Comparison of ENCODE assay signal across 23 mouse cellular contexts in the genomic region with DNA sequence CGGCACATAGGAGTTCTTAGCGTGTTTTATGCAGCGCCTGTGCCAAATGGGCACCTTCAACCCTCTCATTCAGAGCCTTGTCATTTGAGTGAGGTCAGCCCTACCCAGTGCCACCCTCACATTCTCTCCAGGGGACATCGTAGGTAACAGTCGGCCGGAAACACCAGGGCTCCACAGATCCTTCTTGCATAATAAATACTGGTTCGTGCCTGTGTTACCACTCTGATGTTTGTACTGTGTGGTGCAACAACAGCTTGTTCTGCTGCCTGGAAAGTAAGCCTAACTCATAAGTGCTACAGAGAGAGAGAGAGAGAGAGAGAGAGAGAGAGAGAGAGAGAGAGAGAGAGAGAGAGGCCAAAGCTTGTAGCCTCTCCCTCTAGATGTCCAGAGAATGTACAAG.
A peak's percentile ranks its signal among the peaks of the same experiment; 100 is the strongest.
DNase-seq lines count a peak whose midpoint lies in the region; ATAC-seq and TF ChIP-seq lines count a peak whose summit lies in the region.
"Had no signal": no experiment of that assay in that cellular context is flagged by ENCODE, and none has a peak within 500 bp of the region (broad histone marks: within the 10 kb centered on the region; RNA-seq: fewer than 3 reads in every experiment).

No protein-coding gene starts in this region.

- no peaks in the 10 kb centered on the region for H3K27me3 ChIP-seq in liver, adult 2 months (ENCODE audit: control insufficient read depth, insufficient read depth, low read length)
- H3K27me3 ChIP-seq in liver, embryonic 12.5 days (replicated peaks), result 0 out of 2 replicates have a peak, but pooled peaks cover 2% of the 10 kb centered on the region
- no peaks in the 10 kb centered on the region for H3K27me3 ChIP-seq in lung, postnatal 0 days (replicated peaks; ENCODE audit: insufficient read depth, low read length)
- H3K27me3 ChIP-seq: CH12.LX; embryonic facial prominence, embryonic 12.5 days; embryonic facial prominence, embryonic 15.5 days; forebrain, embryonic 12.5 days; forebrain, embryonic 15.5 days; hindbrain, embryonic 12.5 days; hindbrain, embryonic 15.5 days; Patski had no signal

- no peak overlapping the region for H3K9ac ChIP-seq in liver, adult 2 months (ENCODE audit: low read depth, low read length)
- H3K9ac ChIP-seq in liver, embryonic 12.5 days, result no peak overlapping the region
- H3K9ac ChIP-seq in lung, postnatal 0 days (replicated peaks; ENCODE audit: low read depth), result no peak overlapping the region
- H3K9ac ChIP-seq: embryonic facial prominence, embryonic 12.5 days; embryonic facial prominence, embryonic 15.5 days; forebrain, embryonic 12.5 days; forebrain, embryonic 15.5 days; hindbrain, embryonic 12.5 days; hindbrain, embryonic 15.5 days had no signal

- H3K4me2 ChIP-seq in liver, embryonic 12.5 days, result no peak overlapping the region
- H3K4me2 ChIP-seq in lung, postnatal 0 days (replicated peaks; ENCODE audit: low read depth, low read length), result no peak overlapping the region
- H3K4me2 ChIP-seq: embryonic facial prominence, embryonic 12.5 days; embryonic facial prominence, embryonic 15.5 days; forebrain, embryonic 12.5 days; forebrain, embryonic 15.5 days; heart, embryonic 11.5 days; hindbrain, embryonic 12.5 days; hindbrain, embryonic 15.5 days had no signal

- TF ChIP-seq POLR2A in liver, adult 2 months (IDR thresholded peaks at IDR 0.05; ENCODE audit: extremely low read depth, insufficient read depth, low read length), result no peak

- no peak for ATAC-seq in liver, embryonic 12.5 days
- peak; percentile 26; the same call in 1 of the 2 replicates for ATAC-seq in lung, postnatal 0 days
- ATAC-seq in megakaryocyte progenitor cell, adult 5-6 weeks (replicated peaks; ENCODE audit: poor library complexity), result peak; percentile 80
- ATAC-seq: forebrain, embryonic 15.5 days; Patski had no signal

- peaks cover 10% of the 10 kb centered on the region for H3K4me1 ChIP-seq in liver, adult 2 months (ENCODE audit: control insufficient read depth, insufficient read depth, low read length)
- peaks cover 9% of the 10 kb centered on the region; the same call in 1 of the 2 replicates for H3K4me1 ChIP-seq in liver, embryonic 12.5 days
- no peaks in the 10 kb centered on the region for H3K4me1 ChIP-seq in lung, postnatal 0 days (ENCODE audit: insufficient read depth, low read depth, low read length)
- H3K4me1 ChIP-seq: embryonic facial prominence, embryonic 15.5 days; forebrain, embryonic 15.5 days; hindbrain, embryonic 15.5 days had no signal

- no peak overlapping the region for H3K4me3 ChIP-seq in liver, adult 2 months (ENCODE audit: insufficient read depth, low read depth, low read length)
- no peak overlapping the region for H3K4me3 ChIP-seq in liver, embryonic 12.5 days
- no peak overlapping the region for H3K4me3 ChIP-seq in lung, postnatal 0 days (ENCODE audit: low read depth, low read length)
- H3K4me3 ChIP-seq: embryonic facial prominence, embryonic 12.5 days; embryonic facial prominence, embryonic 15.5 days; forebrain, embryonic 12.5 days; forebrain, embryonic 15.5 days; hindbrain, embryonic 12.5 days; hindbrain, embryonic 15.5 days had no signal

- no peaks in the 10 kb centered on the region for H3K79me2 ChIP-seq in liver, adult 2 months (ENCODE audit: control insufficient read depth, insufficient read depth, low read length)

- 46% methylated on average over 7 of the region's 7 CpGs for WGBS in liver, adult 2 months
- WGBS in liver, embryonic 12.5 days (ENCODE audit: insufficient replicate concordance), result 80% methylated on average over 7 of the region's 7 CpGs
- 73% methylated on average over 7 of the region's 7 CpGs for WGBS in lung, postnatal 0 days

- H3K9me3 ChIP-seq in liver, embryonic 12.5 days (replicated peaks), result no peaks in the 10 kb centered on the region
- H3K9me3 ChIP-seq in lung, postnatal 0 days (ENCODE audit: low read length), result no peaks in the 10 kb centered on the region
- H3K9me3 ChIP-seq: embryonic facial prominence, embryonic 12.5 days; embryonic facial prominence, embryonic 15.5 days; forebrain, embryonic 12.5 days; forebrain, embryonic 15.5 days; G1E; hindbrain, embryonic 12.5 days; hindbrain, embryonic 15.5 days had no signal

- TF ChIP-seq EP300 in lung, postnatal 0 days (IDR thresholded peaks at IDR 0.05), result no peak

- no peak for TF ChIP-seq CTCF in liver, adult 2 months (IDR thresholded peaks at IDR 0.05; ENCODE audit: low read depth, low read length)
- TF ChIP-seq CTCF in lung, postnatal 0 days (IDR thresholded peaks at IDR 0.05), result no peak

- no peaks in the 10 kb centered on the region for H3K36me3 ChIP-seq in liver, adult 2 months (ENCODE audit: control insufficient read depth, insufficient read depth, low read length)
- H3K36me3 ChIP-seq in liver, embryonic 12.5 days, result no peaks in the 10 kb centered on the region
- no peaks in the 10 kb centered on the region for H3K36me3 ChIP-seq in lung, postnatal 0 days (ENCODE audit: insufficient read depth, low read length)
- H3K36me3 ChIP-seq: embryonic facial prominence, embryonic 12.5 days; embryonic facial prominence, embryonic 15.5 days; forebrain, embryonic 12.5 days; forebrain, embryonic 15.5 days; G1E; hindbrain, embryonic 12.5 days; hindbrain, embryonic 15.5 days had no signal

- peak overlapping the region; percentile 46 for H3K27ac ChIP-seq in liver, adult 2 months (replicated peaks; ENCODE audit: insufficient read depth, low read depth, low read length)
- H3K27ac ChIP-seq in liver, embryonic 12.5 days, result no peak overlapping the region
- H3K27ac ChIP-seq in lung, postnatal 0 days (ENCODE audit: low read length), result no peak overlapping the region
- H3K27ac ChIP-seq: embryonic facial prominence, embryonic 12.5 days; embryonic facial prominence, embryonic 15.5 days; forebrain, embryonic 12.5 days; forebrain, embryonic 15.5 days; hindbrain, embryonic 12.5 days; hindbrain, embryonic 15.5 days had no signal

- peak; percentile 85 for DNase-seq in liver, adult 2 months (ENCODE audit: extremely low read depth, low read depth, low spot score)
- DNase-seq in lung, postnatal 0 days (ENCODE audit: low spot score), result no peak
- no peak for DNase-seq in lung, postnatal 14 days
- no peak for DNase-seq in embryo, embryonic 10 days (ENCODE audit: low spot score)
- DNase-seq: adrenal gland, postnatal 10 days; adrenal gland, postnatal 36 days; cerebellum, adult 18-20 months; cerebellum, adult 9-10 months; cerebellum, postnatal 14 days; gastrocnemius, postnatal 25 days; heart, adult 11 months had no signal
